Mouse (Mus musculus) midbrain, embryonic 16.5 days (tissue): ENCODE results near the gene Gm9837. TPM values are rescaled to one million over a fixed set of nuclear protein-coding genes. Genes with fewer than 3 reads are reported as not detected.

Experiments used
- ATAC-seq: fragments of 200-750 bp; cut with Nextera tagmentation; 2 replicates; pipeline ENCODE4 v1.8.0; 2017; ENCODE audit warnings: moderate TSS enrichment
- H3K27ac ChIP-seq: fragments of 300-500 bp; sonication (generic); 2 replicates; pipeline ENCODE4 v1.5.1; 2014; ENCODE audit warnings: mild to moderate bottlenecking, low read length, mixed read lengths
- H3K27me3 ChIP-seq: fragments of 300-500 bp; sonication (generic); 2 replicates; pipeline ENCODE4 v1.6.1; 2014; ENCODE audit warnings: low read depth, low read length, mixed read lengths; ENCODE audit not compliant: control insufficient read depth, insufficient read depth
- H3K36me3 ChIP-seq: fragments of 300-500 bp; sonication (generic); 2 replicates; pipeline ENCODE4 v1.6.1; 2014; ENCODE audit warnings: mild to moderate bottlenecking, low read length, moderate library complexity, mixed read lengths; ENCODE audit not compliant: control insufficient read depth, insufficient read depth
- H3K4me1 ChIP-seq: fragments of 300-500 bp; sonication (generic); 2 replicates; pipeline ENCODE4 v1.6.1; 2014; ENCODE audit warnings: mild to moderate bottlenecking, low read length, mixed read lengths; ENCODE audit not compliant: control insufficient read depth, insufficient read depth
- H3K4me2 ChIP-seq: fragments of 300-500 bp; sonication (generic); 2 replicates; pipeline ENCODE4 v1.6.1; 2014; ENCODE audit warnings: mild to moderate bottlenecking, low read length, mixed read lengths
- H3K4me3 ChIP-seq: fragments of 300-500 bp; sonication (generic); 2 replicates; pipeline ENCODE4 v1.5.1; 2014; ENCODE audit warnings: low read depth, mild to moderate bottlenecking, low read length, moderate library complexity, mixed read lengths
- H3K9ac ChIP-seq: fragments of 300-500 bp; sonication (generic); 2 replicates; pipeline ENCODE4 v1.6.1; 2014; ENCODE audit warnings: low read depth, low read length, mixed read lengths
- H3K9me3 ChIP-seq: fragments of 300-500 bp; sonication (generic); replicated peaks from 2 replicates; pipeline ENCODE4 v1.6.1; 2014; ENCODE audit warnings: mild to moderate bottlenecking, low read length, mixed read lengths; ENCODE audit not compliant: control insufficient read depth, poor library complexity, severe bottlenecking
- whole genome bisulfite sequencing: fragments of 180-500 bp; shearing (Covaris S2); extraction: QIAGEN DNeasy Blood & Tissue Kit; methylation state at CpG from one replicate; pipeline ENCODE4 v1.1.7; 2014; 5-methylcytosine and 5-hydroxymethylcytosine counted together
- polyA plus RNA-seq: library from polyadenylated mRNA; unstranded; fragments of >200 nt; fragmentation: Nextera tagmentation; extraction: Ambion mirVana; gene quantifications from 2 replicates; pipeline ENCODE4 v1.2.1, GENCODE M21; 2015

Gm9837 gene
- polyA plus RNA-seq, 1 experiment from 2014 or later = not detected

GRCm38 (mm10) chr11:53505026-53505663 lies 34.9 kb upstream of the Gm9837 start:
- H3K27me3 ChIP-seq = no peaks in the 10 kb centered on the region
- no peak overlapping the region for H3K27ac ChIP-seq
- H3K9me3 ChIP-seq = no peaks in the 10 kb centered on the region
- no peak overlapping the region for H3K4me3 ChIP-seq
- no peak for ATAC-seq
- 56% methylated on average over 5 of the region's 5 CpGs for WGBS
- no peaks in the 10 kb centered on the region for H3K4me1 ChIP-seq
- no peaks in the 10 kb centered on the region for H3K36me3 ChIP-seq
- no peak overlapping the region for H3K9ac ChIP-seq
- no peak overlapping the region for H3K4me2 ChIP-seq

GRCm38 (mm10) chr11:53504376-53504775 lies 34.1 kb upstream of the Gm9837 start:
- H3K4me1 ChIP-seq = no peaks in the 10 kb centered on the region
- no peak for ATAC-seq
- whole genome bisulfite sequencing = 93% methylated on average over 8 of the region's 8 CpGs
- no peak overlapping the region for H3K27ac ChIP-seq
- no peak overlapping the region for H3K4me2 ChIP-seq
- H3K36me3 ChIP-seq = no peaks in the 10 kb centered on the region
- H3K27me3 ChIP-seq = no peaks in the 10 kb centered on the region
- H3K9me3 ChIP-seq = no peaks in the 10 kb centered on the region
- no peak overlapping the region for H3K4me3 ChIP-seq
- H3K9ac ChIP-seq = no peak overlapping the region

- Histone ChIP-seq H3K27me3 (no peaks in the 10 kb centered on the region), H3K4me2 (no peak overlapping the region), H3K9me3 (no peaks in the 10 kb centered on the region), H3K4me3 (no peak overlapping the region), H3K4me1 (no peaks in the 10 kb centered on the region), H3K36me3 (no peaks in the 10 kb centered on the region), H3K27ac (no peak overlapping the region), H3K9ac (no peak overlapping the region)
- no peak for ATAC-seq
- 90% methylated on average over 5 of the region's 5 CpGs for WGBS
Observed at GRCm38 (mm10) chr11:53503738-53504137, 33.5 kb upstream of the Gm9837 start.

- Histone ChIP-seq H3K4me3 (no peak overlapping the region), H3K27me3 (no peaks in the 10 kb centered on the region), H3K4me2 (no peak overlapping the region), H3K9ac (no peak overlapping the region), H3K36me3 (no peaks in the 10 kb centered on the region), H3K9me3 (no peaks in the 10 kb centered on the region), H3K27ac (no peak overlapping the region), H3K4me1 (no peaks in the 10 kb centered on the region)
- ATAC-seq = no peak
- 83% methylated on average over 8 of the region's 8 CpGs for WGBS
Observed at GRCm38 (mm10) chr11:53502039-53502765, 31.9 kb upstream of the Gm9837 start.

- no peak for ATAC-seq
- H3K4me2 ChIP-seq = no peak overlapping the region
- H3K27ac ChIP-seq = no peak overlapping the region
- no peak overlapping the region for H3K9ac ChIP-seq
- no peak overlapping the region for H3K4me3 ChIP-seq
- no peaks in the 10 kb centered on the region for H3K9me3 ChIP-seq
- H3K27me3 ChIP-seq = no peaks in the 10 kb centered on the region; the same call in 1 of the 2 replicates
- 9% methylated on average over 11 of the region's 11 CpGs for WGBS
- H3K4me1 ChIP-seq = no peaks in the 10 kb centered on the region
- no peaks in the 10 kb centered on the region for H3K36me3 ChIP-seq
Observed at GRCm38 (mm10) chr11:53500569-53500968, 30.3 kb upstream of the Gm9837 start.

- ATAC-seq = no peak
- WGBS = 82% methylated on average over 6 of the region's 6 CpGs
Observed at GRCm38 (mm10) chr11:53496946-53497345, 26.7 kb upstream of the Gm9837 start.

GRCm38 (mm10) chr11:53495417-53495816 lies 25.1 kb upstream of the Gm9837 start:
- Histone ChIP-seq H3K4me2 (no peak overlapping the region), H3K9ac (no peak overlapping the region), H3K4me1 (no peaks in the 10 kb centered on the region), H3K36me3 (no peaks in the 10 kb centered on the region), H3K4me3 (no peak overlapping the region), H3K9me3 (no peaks in the 10 kb centered on the region), H3K27me3 (no peaks in the 10 kb centered on the region; the same call in 1 of the 2 replicates), H3K27ac (no peak overlapping the region)
- 21% methylated on average over 6 of the region's 6 CpGs for WGBS
- ATAC-seq = no peak

More at GRCm38 (mm10) chr11:53496946-53497345, 26.7 kb upstream of the Gm9837 start:
- Histone ChIP-seq H3K36me3 (no peaks in the 10 kb centered on the region), H3K9ac (no peak overlapping the region), H3K4me3 (no peak overlapping the region), H3K27ac (no peak overlapping the region), H3K4me1 (no peaks in the 10 kb centered on the region), H3K27me3 (no peaks in the 10 kb centered on the region; the same call in 1 of the 2 replicates), H3K4me2 (no peak overlapping the region), H3K9me3 (no peaks in the 10 kb centered on the region)

GRCm38 (mm10) chr11:53493243-53493955 lies 23.1 kb upstream of the Gm9837 start:
- Histone ChIP-seq H3K4me2 (no peak overlapping the region), H3K27ac (no peak overlapping the region), H3K4me1 (no peaks in the 10 kb centered on the region), H3K36me3 (no peaks in the 10 kb centered on the region), H3K4me3 (no peak overlapping the region), H3K27me3 (no peaks in the 10 kb centered on the region; the same call in 1 of the 2 replicates), H3K9ac (no peak overlapping the region), H3K9me3 (no peaks in the 10 kb centered on the region)
- WGBS = 22% methylated on average over 3 of the region's 3 CpGs
- no peak for ATAC-seq

GRCm38 (mm10) chr11:53491954-53492401 lies 21.7 kb upstream of the Gm9837 start:
- peaks cover 12% of the 10 kb centered on the region for H3K27me3 ChIP-seq

More at GRCm38 (mm10) chr11:53491954-53492401, 21.7 kb upstream of the Gm9837 start:
- Histone ChIP-seq H3K4me3 (no peak overlapping the region), H3K9me3 (no peaks in the 10 kb centered on the region), H3K36me3 (no peaks in the 10 kb centered on the region), H3K9ac (no peak overlapping the region), H3K27ac (no peak overlapping the region), H3K4me1 (peaks cover 3% of the 10 kb centered on the region; the same call in 1 of the 2 replicates), H3K4me2 (no peak overlapping the region)
- no peak for ATAC-seq
- 4% methylated on average over 8 of the region's 8 CpGs for WGBS
